Mouse (Mus musculus) hindbrain, postnatal 0 days (tissue): ENCODE measurements around the gene Tut4. TPM values are rescaled to one million over a fixed set of nuclear protein-coding genes. Genes with fewer than 3 reads are reported as not detected.

Experiments used
- ATAC-seq: fragments of 200-750 bp; cut with Nextera tagmentation; 2 replicates; pipeline ENCODE4 v1.8.0; 2017; ENCODE audit warnings: mild to moderate bottlenecking, moderate TSS enrichment, moderate library complexity
- DNase-seq: peaks from one replicate; pipeline ENCODE4 v3.0.0-alpha.2; 2015; ENCODE audit warnings: low spot score
- H3K27ac ChIP-seq: fragments of 300-500 bp; sonication (generic); 2 replicates; pipeline ENCODE4 v1.5.1; 2014; ENCODE audit warnings: mild to moderate bottlenecking
- H3K27me3 ChIP-seq: fragments of 300-500 bp; sonication (generic); 2 replicates; pipeline ENCODE4 v1.6.1; 2014; ENCODE audit warnings: low read length, mixed read lengths; ENCODE audit not compliant: insufficient read depth
- H3K36me3 ChIP-seq: fragments of 300-500 bp; sonication (generic); 2 replicates; pipeline ENCODE4 v1.6.1; 2014; ENCODE audit warnings: low read length, mixed read lengths; ENCODE audit not compliant: insufficient read depth
- H3K4me1 ChIP-seq: fragments of 300-500 bp; sonication (generic); 2 replicates; pipeline ENCODE4 v1.6.1; 2014; ENCODE audit warnings: antibody characterized with exemption, low read length, mixed read lengths; ENCODE audit not compliant: insufficient read depth
- H3K4me2 ChIP-seq: fragments of 300-500 bp; sonication (generic); 2 replicates; pipeline ENCODE4 v1.6.1; 2014; ENCODE audit warnings: low read depth, mild to moderate bottlenecking, low read length, moderate library complexity, mixed read lengths
- H3K4me3 ChIP-seq: fragments of 300-500 bp; sonication (generic); 2 replicates; pipeline ENCODE4 v1.5.1; 2014; ENCODE audit warnings: low read length
- H3K9ac ChIP-seq: fragments of 300-500 bp; sonication (generic); replicated peaks from 2 replicates; pipeline ENCODE4 v1.6.1; 2014; ENCODE audit warnings: mild to moderate bottlenecking, low read length, moderate library complexity, mixed read lengths
- H3K9me3 ChIP-seq: fragments of 300-500 bp; sonication (generic); 2 replicates; pipeline ENCODE4 v1.6.1; 2016; ENCODE audit warnings: low read length, mixed read lengths
- CTCF ChIP-seq: IDR thresholded peaks from 2 replicates; pipeline ENCODE4 v1.5.1; 2016; ENCODE audit warnings: antibody characterized with exemption, control low read depth, low read depth
- WGBS: fragments of 180-500 bp; shearing (Covaris S2); extraction: QIAGEN DNeasy Blood & Tissue Kit; methylation state at CpG from one replicate; pipeline ENCODE4 v1.1.7; 2014; 5-methylcytosine and 5-hydroxymethylcytosine counted together
- polyA plus RNA-seq: library from polyadenylated mRNA; unstranded; fragments of >200 nt; fragmentation: Nextera tagmentation; extraction: Ambion mirVana; gene quantifications from 2 replicates; pipeline ENCODE4 v1.2.1, GENCODE M21; 2015
- total RNA-seq: library from RNA; depleted of rRNA; stranded (reverse); fragments of >200 nt; gene quantifications from 2 replicates; pipeline ENCODE4 v1.2.3, GENCODE M21; 2014

The Tut4 gene
- total and polyA plus RNA-seq, 2 experiments from 2014 or later, result 40.4 to 50.4 TPM

DNA sequence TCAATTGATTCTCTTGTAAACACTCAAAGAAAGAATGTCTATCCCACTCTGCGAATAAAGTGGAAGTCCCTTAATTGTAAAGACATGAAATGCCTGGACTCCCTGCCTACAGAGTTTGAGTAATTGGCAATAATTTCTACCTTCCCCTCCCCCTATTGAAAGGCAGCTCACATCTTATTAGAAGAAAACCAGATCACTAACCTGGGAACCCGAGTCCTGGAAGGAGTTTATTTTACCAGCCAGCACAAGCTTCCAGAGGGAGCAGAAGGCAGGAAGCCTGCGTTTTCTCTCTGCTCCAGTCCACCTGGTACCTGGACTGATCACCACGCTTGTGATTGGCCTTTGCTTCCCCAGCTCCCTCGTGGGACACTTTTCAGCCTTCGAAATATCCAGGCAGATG is 25.9 kb upstream of the Tut4 start:
- DNase-seq (no peak), ATAC-seq (no peak)
- WGBS, result 51% methylated on average over 6 of the region's 6 CpGs
- no peaks in the 10 kb centered on the region for H3K9me3 ChIP-seq
- H3K27ac ChIP-seq, result no peak overlapping the region
- no peak overlapping the region for H3K4me3 ChIP-seq
- H3K4me1 ChIP-seq, result no peaks in the 10 kb centered on the region
- no peak overlapping the region for H3K4me2 ChIP-seq
- TF ChIP-seq CTCF, result no peak
- H3K27me3 ChIP-seq, result no peaks in the 10 kb centered on the region
- H3K9ac ChIP-seq, result no peak overlapping the region
- H3K36me3 ChIP-seq, result no peaks in the 10 kb centered on the region

DNA sequence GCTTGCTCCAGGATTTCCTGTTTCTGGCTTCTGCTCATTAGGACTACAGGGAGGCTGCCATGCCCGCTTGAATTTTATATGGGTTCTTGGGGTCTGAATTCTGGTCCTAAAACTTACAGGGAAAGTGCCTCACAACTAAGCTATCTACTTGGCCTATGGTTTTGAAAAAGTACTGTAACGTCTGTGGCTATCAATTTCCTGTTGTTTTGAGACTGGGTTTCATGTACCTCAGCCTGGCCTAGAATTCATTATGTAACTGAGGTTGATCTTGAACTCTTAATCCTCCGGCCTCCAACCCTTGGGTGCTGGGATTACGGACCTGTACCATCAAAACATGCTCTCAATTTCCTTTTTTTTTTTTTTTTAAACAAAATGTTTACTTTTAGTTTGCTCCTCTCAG is 25.0 kb upstream of the Tut4 start:
- no peak overlapping the region for H3K9ac ChIP-seq
- H3K4me3 ChIP-seq, result no peak overlapping the region
- no peak for TF ChIP-seq CTCF
- no peaks in the 10 kb centered on the region for H3K9me3 ChIP-seq
- no peak overlapping the region for H3K4me2 ChIP-seq
- H3K27me3 ChIP-seq, result no peaks in the 10 kb centered on the region
- H3K27ac ChIP-seq, result no peak overlapping the region
- H3K36me3 ChIP-seq, result no peaks in the 10 kb centered on the region
- WGBS, result 78% methylated on average over 4 of the region's 4 CpGs
- H3K4me1 ChIP-seq, result no peaks in the 10 kb centered on the region
- ATAC-seq (no peak), DNase-seq (no peak)

DNA sequence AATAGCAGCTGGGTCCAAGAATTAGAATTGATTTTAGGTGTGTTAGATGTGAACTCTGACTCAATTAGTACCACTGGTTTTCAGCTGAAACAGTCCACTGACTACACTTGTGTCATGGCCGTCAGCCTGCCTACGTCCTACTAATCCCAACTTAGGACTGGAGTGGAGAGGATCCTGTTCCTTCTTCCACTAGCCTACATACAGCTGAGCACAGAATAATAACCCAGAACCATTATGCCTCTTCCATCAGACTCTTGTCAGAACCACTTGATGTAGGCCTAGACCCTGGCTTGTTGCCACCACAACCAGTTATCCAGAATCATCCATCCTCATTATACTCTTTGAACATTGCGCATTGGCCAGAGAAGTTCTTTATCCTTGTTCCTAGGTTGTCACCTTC is 24.4 kb upstream of the Tut4 start:
- Histone ChIP-seq H3K27ac (no peak overlapping the region), H3K4me2 (no peak overlapping the region), H3K4me3 (no peak overlapping the region), H3K9ac (no peak overlapping the region), H3K27me3 (no peaks in the 10 kb centered on the region), H3K4me1 (no peaks in the 10 kb centered on the region), H3K9me3 (no peaks in the 10 kb centered on the region), H3K36me3 (no peaks in the 10 kb centered on the region)
- no peak for ATAC-seq
- DNase-seq, result no peak
- TF ChIP-seq CTCF, result no peak
- WGBS, result 95% methylated on average over 3 of the region's 3 CpGs

DNA sequence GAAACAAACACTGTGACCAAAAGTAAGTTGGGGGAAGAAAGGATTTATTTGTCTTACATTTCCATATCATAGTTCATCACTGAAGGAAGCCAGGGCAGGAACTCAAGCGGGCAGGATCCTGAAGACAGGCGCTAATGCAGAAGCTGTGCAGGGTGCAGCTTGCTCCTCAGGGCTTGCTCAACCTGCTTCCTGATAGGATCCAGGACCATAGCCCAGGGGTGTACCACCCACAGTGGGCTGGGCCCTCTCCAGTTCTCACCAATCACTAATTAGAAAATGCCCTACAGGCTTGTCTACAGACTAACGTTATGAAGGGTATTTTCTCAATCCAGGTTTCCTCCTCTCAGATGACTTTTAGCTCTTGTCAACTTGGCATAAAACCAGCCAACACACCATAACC is 23.6 kb upstream of the Tut4 start:
- DNase-seq (no peak), ATAC-seq (no peak)
- no peaks in the 10 kb centered on the region for H3K36me3 ChIP-seq
- TF ChIP-seq CTCF, result no peak
- no peak overlapping the region for H3K4me3 ChIP-seq
- 80% methylated on average over 3 of the region's 3 CpGs for WGBS
- H3K4me1 ChIP-seq, result no peaks in the 10 kb centered on the region
- H3K9ac ChIP-seq, result no peak overlapping the region
- H3K27me3 ChIP-seq, result no peaks in the 10 kb centered on the region
- H3K27ac ChIP-seq, result no peak overlapping the region
- no peaks in the 10 kb centered on the region for H3K9me3 ChIP-seq
- H3K4me2 ChIP-seq, result no peak overlapping the region

DNA sequence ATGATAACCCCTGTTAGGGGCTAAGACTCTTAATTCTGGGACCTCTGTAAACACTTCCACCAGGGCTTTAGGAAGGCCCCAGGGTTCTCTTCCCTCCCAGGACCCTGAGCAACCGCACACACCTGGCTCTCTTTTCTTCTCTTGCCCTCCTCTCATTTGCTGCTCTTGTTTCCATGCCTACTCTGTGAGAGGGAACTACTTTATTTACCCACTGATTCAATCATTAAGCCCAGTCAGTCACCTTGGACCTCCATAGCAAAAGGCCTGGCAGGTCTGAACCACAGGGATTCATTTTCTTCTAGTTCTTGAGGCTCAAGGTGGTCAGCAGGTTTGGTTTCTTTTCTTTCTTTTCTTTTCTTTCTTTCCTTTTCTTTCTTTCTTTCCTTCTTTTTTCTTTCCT is 23.0 kb upstream of the Tut4 start:
- no peak overlapping the region for H3K9ac ChIP-seq
- H3K4me3 ChIP-seq, result no peak overlapping the region
- H3K27me3 ChIP-seq, result no peaks in the 10 kb centered on the region
- H3K9me3 ChIP-seq, result no peaks in the 10 kb centered on the region
- H3K27ac ChIP-seq, result no peak overlapping the region
- TF ChIP-seq CTCF, result no peak
- H3K4me2 ChIP-seq, result no peak overlapping the region
- DNase-seq, result no peak
- ATAC-seq, result no peak
- WGBS, result 75% methylated on average over 1 of the region's 1 CpGs
- H3K36me3 ChIP-seq, result no peaks in the 10 kb centered on the region
- no peaks in the 10 kb centered on the region for H3K4me1 ChIP-seq

DNA sequence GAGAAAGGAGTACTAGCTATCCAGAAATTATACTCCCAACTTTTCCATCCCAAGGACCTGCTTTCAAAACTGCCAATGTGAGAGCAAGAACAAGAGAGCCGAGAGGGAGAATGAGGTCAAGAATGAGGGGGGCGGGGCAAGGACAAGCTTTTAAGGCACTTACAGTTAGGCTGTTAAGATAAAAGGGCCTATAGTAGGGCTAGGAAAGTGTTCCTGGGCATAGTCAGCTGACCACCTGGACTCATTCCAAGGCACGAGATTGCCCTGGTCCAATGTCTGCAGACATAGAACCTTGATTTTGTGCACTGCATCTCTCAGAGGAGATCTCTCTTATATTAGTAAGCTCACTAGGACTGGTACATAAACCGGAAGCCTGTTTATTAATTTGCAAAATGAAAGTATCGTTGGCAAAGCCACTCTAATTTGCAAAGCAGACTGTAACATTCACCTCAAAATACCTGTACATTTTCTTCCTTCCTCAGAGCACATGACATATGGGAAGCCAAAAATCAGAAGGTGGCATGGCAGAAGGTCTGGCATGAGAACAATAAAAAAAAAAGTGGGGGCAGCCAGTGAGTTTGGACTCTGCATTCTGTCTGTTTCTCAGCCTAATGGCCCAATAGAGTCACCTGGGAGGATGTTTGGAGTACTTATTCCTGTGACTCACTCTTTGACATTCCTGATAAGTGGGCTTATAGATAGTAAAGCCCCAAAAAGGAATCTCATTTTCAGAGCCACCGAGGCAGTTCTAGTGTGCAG is 21.0 kb upstream of the Tut4 start:
- DNase-seq, result peak; percentile 7
- Histone ChIP-seq H3K4me2 (no peak overlapping the region), H3K4me1 (no peaks in the 10 kb centered on the region), H3K27me3 (no peaks in the 10 kb centered on the region), H3K36me3 (no peaks in the 10 kb centered on the region), H3K9me3 (no peaks in the 10 kb centered on the region), H3K9ac (no peak overlapping the region), H3K4me3 (no peak overlapping the region), H3K27ac (no peak overlapping the region)
- 69% methylated on average over 6 of the region's 6 CpGs for WGBS
- ATAC-seq, result no peak
- no peak for TF ChIP-seq CTCF

DNA sequence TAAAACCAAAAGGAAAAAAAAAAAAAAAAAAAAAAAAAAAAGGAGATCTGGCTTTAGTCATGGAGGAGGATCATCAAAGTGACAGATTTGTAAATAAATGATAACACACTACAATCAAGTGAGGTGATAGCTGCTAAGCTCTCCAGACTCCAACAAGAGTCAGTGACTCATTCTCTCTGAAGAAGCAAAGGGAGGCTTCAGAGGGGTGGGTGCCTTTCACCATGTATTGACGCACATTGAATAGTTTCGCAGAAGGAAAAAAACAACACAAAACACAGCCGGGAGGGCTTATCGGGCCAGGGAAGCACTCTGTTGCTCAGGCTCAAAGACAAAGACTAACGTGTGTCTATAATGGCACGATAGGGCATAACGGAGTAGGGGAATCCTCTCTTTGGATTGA is 11.1 kb upstream of the Tut4 start:
- H3K27me3 ChIP-seq, result no peaks in the 10 kb centered on the region

More for the DNA sequence above, 11.1 kb upstream of the Tut4 start:
- Histone ChIP-seq H3K4me2 (no peak overlapping the region), H3K4me3 (no peak overlapping the region), H3K27ac (no peak overlapping the region), H3K9ac (no peak overlapping the region), H3K9me3 (no peaks in the 10 kb centered on the region), H3K4me1 (no peaks in the 10 kb centered on the region), H3K36me3 (no peaks in the 10 kb centered on the region)
- no peak for TF ChIP-seq CTCF
- WGBS, result 75% methylated on average over 7 of the region's 7 CpGs
- ATAC-seq (no peak), DNase-seq (no peak)
